Mouse (Mus musculus) right cerebral cortex, adult 18-20 months (tissue): ENCODE data around the gene Dmbx1.

Source experiments
- DNase-seq: peaks from one replicate; pipeline ENCODE4 v3.0.0; 2022; ENCODE audit warnings: mixed read lengths

Gene Dmbx1

DNA sequence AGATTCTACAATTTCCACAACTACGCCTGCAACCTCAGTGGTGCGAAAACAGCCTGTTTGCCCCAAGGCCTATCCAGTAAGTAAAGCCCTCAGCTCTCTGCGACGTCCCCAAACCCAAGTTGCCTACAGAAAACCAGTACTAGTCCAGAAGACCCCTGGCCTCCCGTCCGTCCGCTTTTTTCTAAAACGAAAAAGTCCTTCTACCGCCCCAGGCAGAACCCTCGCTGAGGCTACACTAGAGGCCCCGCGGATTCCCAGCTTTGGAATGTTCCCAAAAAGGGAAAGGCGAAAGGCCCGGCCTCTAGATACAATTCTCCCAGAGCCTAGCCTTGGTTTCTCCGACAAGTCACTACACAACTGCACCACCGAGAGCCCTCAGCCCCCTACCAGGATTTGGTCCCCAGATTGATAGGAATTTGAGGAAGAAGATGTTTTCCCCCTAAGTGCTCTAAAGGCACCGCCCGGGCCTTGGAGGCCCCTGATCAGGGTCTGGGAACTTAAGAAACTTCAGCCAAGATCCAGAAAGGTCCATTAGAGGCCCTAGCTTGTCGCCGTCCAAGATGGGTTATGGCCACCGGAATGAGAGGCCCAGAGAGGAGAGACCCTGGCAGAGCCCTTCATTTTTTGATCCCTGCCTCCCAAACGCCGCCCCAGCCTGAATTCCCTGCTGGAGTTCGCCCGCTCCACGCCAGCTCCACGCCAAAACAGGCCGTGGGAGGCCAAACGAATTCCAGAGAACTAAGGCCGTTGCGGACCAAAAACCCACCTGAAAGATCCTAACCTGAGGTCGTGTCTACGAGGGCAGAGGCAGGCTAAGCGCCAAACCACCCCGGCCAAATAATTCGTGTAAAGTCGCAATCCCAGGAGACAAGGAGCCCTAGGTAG is 1.2 kb downstream of the Dmbx1 start:
- DNase-seq: no peak

- DNase-seq: no peak
Measured at GRCm38 (mm10) chr4:115937061-115937976, 2.4 kb downstream of the Dmbx1 start.

GRCm38 (mm10) chr4:115936646-115937045 is 3.1 kb downstream of the Dmbx1 start:
- DNase-seq: no peak

DNA sequence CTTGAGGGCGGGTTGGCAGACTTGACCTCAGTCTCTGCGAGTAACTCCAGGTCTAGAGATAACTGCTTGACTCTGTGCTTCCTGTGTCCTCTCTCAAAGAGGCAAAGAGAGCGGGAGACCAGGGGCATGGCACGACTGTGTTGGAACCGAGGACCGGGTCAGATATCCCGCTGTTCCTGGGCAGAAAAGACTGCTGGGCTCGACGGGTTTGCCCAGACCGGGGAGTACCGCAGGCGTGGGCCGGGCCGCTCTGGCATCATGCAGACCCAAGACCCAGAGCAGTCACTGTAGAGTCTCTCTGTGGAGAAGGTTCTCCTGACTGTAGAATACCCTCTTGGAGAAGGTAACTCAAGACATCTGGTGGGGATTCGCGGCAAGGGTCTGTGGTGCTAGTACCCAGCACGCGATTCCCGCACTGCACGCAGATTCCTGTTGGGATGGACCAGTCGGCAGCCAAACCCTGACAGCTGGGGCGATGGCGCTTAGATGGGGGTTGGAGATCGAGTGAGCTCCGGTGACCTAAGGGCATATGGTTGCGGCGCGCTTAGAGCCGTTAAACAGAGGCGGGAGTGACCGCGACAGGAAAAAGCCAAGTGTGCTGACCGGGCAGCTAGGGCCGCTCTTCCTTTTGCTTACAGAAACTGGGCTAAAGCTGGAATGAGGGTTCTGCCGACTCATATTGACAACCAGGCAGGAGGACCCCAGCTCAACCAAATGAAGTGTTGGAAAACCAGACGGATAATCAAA is 3.7 kb downstream of the Dmbx1 start:
- no peak for DNase-seq

DNA sequence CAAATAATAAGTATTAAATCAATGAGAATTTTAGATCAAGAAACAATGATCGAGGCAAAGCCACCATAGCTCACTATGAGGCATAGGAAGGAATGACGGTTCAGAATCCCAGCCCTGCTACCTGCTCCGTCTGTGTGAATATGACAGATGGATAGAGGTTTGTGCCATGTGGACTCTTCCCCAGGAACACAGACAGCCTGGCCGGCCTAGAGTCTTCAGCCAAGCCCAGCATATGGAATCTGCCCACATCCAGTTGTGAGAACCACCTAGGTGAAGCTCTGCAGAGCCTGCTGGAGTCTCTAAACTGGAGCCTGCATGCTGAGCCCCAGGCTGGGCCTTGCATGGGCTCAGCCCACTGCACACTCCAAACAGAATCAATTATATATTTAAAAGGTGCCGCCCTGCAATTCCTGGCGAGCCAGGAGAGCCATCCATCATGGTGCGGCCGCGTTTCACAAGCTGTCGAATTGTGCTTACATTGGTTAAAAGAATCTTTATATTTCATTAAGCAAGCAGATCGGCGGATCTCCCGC is 8.1 kb downstream of the Dmbx1 start:
- no peak for DNase-seq

- no peak for DNase-seq
Measured at GRCm38 (mm10) chr4:115927637-115928036, 12.1 kb downstream of the Dmbx1 start.

DNA sequence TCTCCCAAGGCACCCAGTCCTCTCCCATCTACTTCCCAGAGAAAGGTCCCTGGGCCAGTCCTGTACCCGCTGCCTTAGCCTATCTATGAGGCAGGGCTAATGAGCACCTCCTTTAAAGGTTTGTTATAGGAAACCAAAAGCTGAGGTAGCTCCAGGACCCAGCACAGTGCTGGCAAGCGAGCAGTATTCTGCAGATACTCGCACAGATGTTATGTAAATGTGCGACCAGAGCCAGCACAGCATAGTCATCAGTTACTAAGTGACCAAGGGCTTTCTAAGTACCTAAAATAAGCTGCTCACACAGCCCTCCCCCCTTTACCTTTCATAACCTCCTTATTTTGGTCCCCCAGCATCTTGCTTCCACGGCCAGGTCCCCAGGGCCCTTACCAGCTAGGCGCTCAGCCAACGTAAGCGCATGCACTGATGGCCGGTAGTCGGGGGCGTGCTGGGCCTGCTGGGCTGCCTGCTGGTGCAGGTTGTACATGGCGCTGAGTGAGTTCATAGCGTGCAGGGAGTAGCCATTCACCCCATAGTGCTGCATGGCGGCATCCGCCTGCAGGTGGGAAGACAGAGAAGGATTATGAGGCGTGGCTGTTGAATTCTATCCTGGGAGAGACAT is 16.4 kb downstream of the Dmbx1 start:
- DNase-seq: no peak

- no peak for DNase-seq
Measured at GRCm38 (mm10) chr4:115922688-115923087, 17.0 kb downstream of the Dmbx1 start.

DNA sequence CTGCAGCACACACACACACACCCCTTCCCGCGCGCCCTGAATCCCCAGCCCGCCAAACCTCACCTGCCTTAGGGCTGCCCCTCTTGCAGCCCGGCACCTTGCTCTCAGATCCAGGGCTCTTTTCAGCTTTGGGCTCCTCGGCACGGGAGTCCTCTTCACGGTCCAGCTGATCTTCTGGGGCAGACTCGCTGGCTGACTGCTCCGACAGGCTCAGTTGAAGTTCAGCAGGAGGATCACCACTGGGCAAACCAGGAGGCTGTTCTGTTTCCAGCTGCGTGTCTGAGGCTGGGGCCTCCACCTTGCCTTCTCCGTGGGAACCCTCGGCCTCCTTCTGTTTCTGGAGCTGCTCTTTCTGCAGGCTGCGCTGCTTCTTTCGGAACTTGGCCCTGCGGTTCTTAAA is 19.8 kb downstream of the Dmbx1 start:
- no peak for DNase-seq

GRCm38 (mm10) chr4:115911586-115911985 is 28.1 kb downstream of the Dmbx1 start:
- DNase-seq: no peak

GRCm38 (mm10) chr4:115908641-115909040 is 31.1 kb downstream of the Dmbx1 start:
- no peak for DNase-seq

DNA sequence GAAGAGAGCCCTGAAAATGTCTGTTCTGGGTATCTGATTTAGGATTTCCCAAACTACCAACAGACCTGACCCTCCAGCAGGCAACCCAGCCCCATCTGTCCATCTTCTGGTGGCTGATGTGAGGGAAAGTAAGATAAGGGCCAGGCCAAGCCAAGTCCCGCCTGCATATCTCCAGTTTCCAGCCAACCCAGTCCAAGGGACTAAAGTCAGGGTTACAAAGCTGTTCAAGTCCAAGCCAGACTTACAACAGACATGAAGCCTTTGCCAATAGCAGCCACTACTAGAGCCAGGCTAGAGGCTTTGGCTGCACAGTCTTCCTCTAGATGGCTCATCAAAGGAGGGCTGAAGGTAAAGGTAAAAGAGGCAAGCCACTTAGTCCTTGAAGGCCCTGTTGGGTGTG is 31.7 kb downstream of the Dmbx1 start:
- no peak for DNase-seq

- no peak for DNase-seq
Measured at GRCm38 (mm10) chr4:115906791-115907190, 32.9 kb downstream of the Dmbx1 start.

- no peak for DNase-seq
Measured at GRCm38 (mm10) chr4:115905701-115906100, 34.0 kb downstream of the Dmbx1 start.

- DNase-seq: no peak
Measured at GRCm38 (mm10) chr4:115904375-115904774, 35.4 kb downstream of the Dmbx1 start.

- peak; percentile 78 for DNase-seq
Measured at GRCm38 (mm10) chr4:115902816-115903215, 36.9 kb downstream of the Dmbx1 start.

DNA sequence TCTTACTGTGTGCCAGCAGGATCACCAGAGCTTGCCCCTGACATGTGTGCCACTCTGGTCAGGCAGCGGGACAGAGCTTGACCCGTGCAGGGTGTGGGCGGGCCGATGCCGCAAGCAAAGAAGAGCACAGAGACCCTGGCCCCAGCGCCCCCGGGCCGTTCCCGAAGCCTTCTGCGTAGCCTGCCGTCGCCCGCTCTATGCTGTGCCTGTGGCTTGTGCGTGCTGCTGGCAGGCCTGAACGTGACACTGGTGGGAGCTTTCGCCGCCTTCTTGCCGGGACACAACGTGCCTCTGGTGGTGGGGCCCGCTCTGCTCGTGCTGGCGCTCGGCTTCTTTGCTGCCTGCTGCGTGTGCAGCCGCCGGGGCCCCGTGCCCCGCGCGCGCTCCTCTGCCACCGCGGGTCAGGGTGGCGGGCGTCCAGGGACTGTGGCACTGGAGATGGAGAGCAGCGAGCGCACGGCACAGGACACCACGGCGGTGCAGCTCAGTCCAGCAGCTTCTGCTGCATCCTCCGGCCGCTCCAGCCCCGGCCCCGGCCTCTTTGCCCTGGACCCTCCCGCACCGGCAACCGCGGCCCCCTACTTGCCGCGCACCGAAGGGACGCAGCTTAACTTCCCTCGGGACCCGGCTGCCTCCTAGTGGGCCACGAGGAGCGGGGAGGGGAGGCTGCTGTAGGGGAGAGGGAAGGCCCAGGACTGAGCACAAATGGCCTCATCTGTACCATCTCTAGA is 41.7 kb downstream of the Dmbx1 start:
- DNase-seq: no peak

DNA sequence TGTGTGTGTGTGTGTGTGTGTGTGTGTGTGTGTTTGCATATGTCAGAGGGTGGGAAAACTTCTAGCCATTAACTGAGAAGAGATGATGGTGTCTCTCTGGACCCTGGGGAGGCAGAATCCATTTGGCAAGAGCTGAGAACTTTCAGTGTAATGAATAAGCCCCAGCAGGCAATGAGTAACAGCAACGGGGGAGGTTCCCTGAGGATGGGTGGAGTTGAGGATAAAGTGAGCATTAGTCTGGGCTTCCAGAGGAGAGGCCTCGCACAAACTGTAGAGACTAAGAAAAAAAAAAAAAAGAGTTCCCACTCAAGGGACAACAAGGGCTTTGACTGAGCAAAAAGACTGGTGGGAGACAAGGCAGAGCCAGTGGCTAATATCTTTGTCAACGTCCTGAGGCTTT is 45.4 kb downstream of the Dmbx1 start:
- no peak for DNase-seq

DNA sequence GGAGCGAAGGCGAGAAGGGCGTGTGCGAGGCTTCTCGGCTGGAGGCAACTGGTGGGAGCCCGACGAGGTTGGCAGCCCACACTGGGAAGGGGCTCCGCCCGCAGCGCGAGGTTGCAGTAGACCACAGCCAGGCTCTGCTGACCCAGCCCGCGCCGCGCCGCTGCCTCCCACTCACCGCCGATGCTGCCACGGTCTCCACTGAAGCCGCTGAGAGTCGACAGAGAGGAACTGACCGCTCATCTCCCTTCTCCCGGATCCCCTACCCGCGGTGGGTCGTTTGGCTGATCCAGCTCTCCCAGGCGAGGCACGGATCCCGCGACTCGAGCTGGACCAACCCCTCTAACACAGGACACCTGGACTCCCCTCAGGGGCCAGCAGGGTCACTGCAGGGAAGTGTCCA is 49.2 kb downstream of the Dmbx1 start, which contains the start of gene 6430628N08Rik:
Gene 6430628N08Rik (plus strand): TSS at position 113 of the 400 bp plus-strand sequence.
- no peak for DNase-seq

- no peak for DNase-seq
Measured at GRCm38 (mm10) chr4:115890066-115890465, 49.7 kb downstream of the Dmbx1 start.

DNA sequence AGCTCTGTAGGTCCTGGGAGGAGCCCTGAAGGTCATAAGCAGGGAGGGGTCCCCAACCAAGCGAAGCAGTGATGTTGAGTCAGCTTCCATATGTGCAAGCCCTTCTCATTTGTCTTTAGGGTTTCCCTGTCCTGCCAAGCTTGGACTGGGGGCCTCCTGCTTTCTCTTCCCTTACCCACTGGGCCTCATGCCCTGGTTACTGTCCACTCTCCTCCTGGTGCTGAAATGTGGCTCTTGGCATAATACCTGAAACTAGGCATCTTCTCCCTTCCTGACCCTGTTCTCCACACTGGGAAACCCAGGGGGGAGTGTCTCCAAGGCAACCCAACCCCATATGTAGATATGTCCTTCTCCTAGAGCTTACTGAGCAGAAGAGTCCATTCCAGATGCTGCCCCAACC is 52.9 kb downstream of the Dmbx1 start:
- no peak for DNase-seq
